Mouse (Mus musculus) hindbrain, embryonic 14.5 days (tissue): ENCODE results near the gene Dpy19l1. TPM values are rescaled to one million over a fixed set of nuclear protein-coding genes. Genes with fewer than 3 reads are reported as not detected.

Experiments used
- ATAC-seq: fragments of 200-750 bp; cut with Nextera tagmentation; 2 replicates; pipeline ENCODE4 v1.8.0; 2017; ENCODE audit warnings: moderate number of reproducible peaks, mild to moderate bottlenecking, moderate TSS enrichment, moderate library complexity; ENCODE audit not compliant: low FRiP score
- DNase-seq: peaks from one replicate; pipeline ENCODE4 v3.0.0-alpha.2; 2015; ENCODE audit warnings: low spot score
- H3K27ac ChIP-seq: fragments of 300-500 bp; sonication (generic); 2 replicates; pipeline ENCODE4 v1.5.1; 2014; ENCODE audit warnings: mild to moderate bottlenecking, moderate library complexity
- H3K27me3 ChIP-seq: fragments of 300-500 bp; sonication (generic); 2 replicates; pipeline ENCODE4 v1.6.1; 2014; ENCODE audit warnings: mild to moderate bottlenecking, low read length, mixed read lengths; ENCODE audit not compliant: control insufficient read depth, insufficient read depth
- H3K36me3 ChIP-seq: fragments of 300-500 bp; sonication (generic); replicated peaks from 2 replicates; pipeline ENCODE4 v1.6.1; 2014; ENCODE audit not compliant: control insufficient read depth, insufficient read depth
- H3K4me1 ChIP-seq: fragments of 300-500 bp; sonication (generic); replicated peaks from 2 replicates; pipeline ENCODE4 v1.6.1; 2014; ENCODE audit warnings: antibody characterized with exemption, low read length, mixed read lengths; ENCODE audit not compliant: control insufficient read depth, insufficient read depth
- H3K4me2 ChIP-seq: fragments of 300-500 bp; sonication (generic); replicated peaks from 2 replicates; pipeline ENCODE4 v1.6.1; 2014; ENCODE audit warnings: mild to moderate bottlenecking, moderate library complexity
- H3K4me3 ChIP-seq: fragments of 300-500 bp; sonication (generic); replicated peaks from 2 replicates; pipeline ENCODE4 v1.5.1; 2014; ENCODE audit warnings: mild to moderate bottlenecking, low read length
- H3K9ac ChIP-seq: fragments of 300-500 bp; sonication (generic); 2 replicates; pipeline ENCODE4 v1.6.1; 2014
- H3K9me3 ChIP-seq: fragments of 300-500 bp; sonication (generic); 2 replicates; pipeline ENCODE4 v1.6.1; 2016; ENCODE audit warnings: low read length; ENCODE audit not compliant: control insufficient read depth
- WGBS: fragments of 180-500 bp; shearing (Covaris S2); extraction: QIAGEN DNeasy Blood & Tissue Kit; methylation state at CpG from one replicate; pipeline ENCODE4 v1.1.7; 2014; 5-methylcytosine and 5-hydroxymethylcytosine counted together
- polyA plus RNA-seq: library from polyadenylated mRNA; unstranded; fragments of >200 nt; fragmentation: Nextera tagmentation; extraction: Ambion mirVana; gene quantifications from 2 replicates; pipeline ENCODE4 v1.2.1, GENCODE M21; 2014

Gene Dpy19l1
- polyA plus RNA-seq, 1 experiment from 2014 or later: 10.8 TPM

GRCm38 (mm10) chr9:24434901-24435300, 68.0 kb downstream of the Dpy19l1 start:
- 68% methylated on average over 2 of the region's 2 CpGs for WGBS
- Histone ChIP-seq H3K27ac (no peak overlapping the region), H3K4me2 (no peak overlapping the region), H3K27me3 (no peaks in the 10 kb centered on the region), H3K4me1 (no peaks in the 10 kb centered on the region), H3K36me3 (no peaks in the 10 kb centered on the region), H3K4me3 (no peak overlapping the region), H3K9ac (no peak overlapping the region), H3K9me3 (no peaks in the 10 kb centered on the region)
- DNase-seq: no peak
- no peak for ATAC-seq

- no peaks in the 10 kb centered on the region for H3K9me3 ChIP-seq
- no peak overlapping the region for H3K27ac ChIP-seq
- DNase-seq: no peak
- H3K4me3 ChIP-seq: no peak overlapping the region
- ATAC-seq: no peak
- H3K36me3 ChIP-seq: no peaks in the 10 kb centered on the region; the same call in 1 of the 2 replicates
- no peaks in the 10 kb centered on the region for H3K27me3 ChIP-seq
- no peaks in the 10 kb centered on the region for H3K4me1 ChIP-seq
- no peak overlapping the region for H3K9ac ChIP-seq
- H3K4me2 ChIP-seq: no peak overlapping the region
Observed at GRCm38 (mm10) chr9:24429721-24430120, 73.2 kb downstream of the Dpy19l1 start.

GRCm38 (mm10) chr9:24425679-24426078, 77.3 kb downstream of the Dpy19l1 start:
- H3K4me3 ChIP-seq: no peak overlapping the region
- no peaks in the 10 kb centered on the region; the same call in 1 of the 2 replicates for H3K36me3 ChIP-seq
- no peaks in the 10 kb centered on the region for H3K27me3 ChIP-seq
- ATAC-seq: no peak
- H3K4me1 ChIP-seq: no peaks in the 10 kb centered on the region
- WGBS: 91% methylated on average over 1 of the region's 1 CpGs
- no peak overlapping the region for H3K9ac ChIP-seq
- H3K27ac ChIP-seq: no peak overlapping the region
- DNase-seq: no peak
- no peaks in the 10 kb centered on the region for H3K9me3 ChIP-seq
- H3K4me2 ChIP-seq: no peak overlapping the region

GRCm38 (mm10) chr9:24423241-24423640, 79.7 kb downstream of the Dpy19l1 start:
- Histone ChIP-seq H3K9me3 (no peaks in the 10 kb centered on the region), H3K27me3 (no peaks in the 10 kb centered on the region), H3K4me1 (no peaks in the 10 kb centered on the region), H3K9ac (no peak overlapping the region), H3K4me2 (no peak overlapping the region), H3K27ac (no peak overlapping the region), H3K36me3 (peaks cover 4% of the 10 kb centered on the region; the same call in 1 of the 2 replicates), H3K4me3 (no peak overlapping the region)
- no peak for ATAC-seq
- WGBS: 96% methylated on average over 8 of the region's 8 CpGs
- DNase-seq: no peak

- no peak overlapping the region for H3K27ac ChIP-seq
- no peaks in the 10 kb centered on the region for H3K27me3 ChIP-seq
- no peak overlapping the region for H3K4me3 ChIP-seq
- peaks cover 4% of the 10 kb centered on the region; the same call in 1 of the 2 replicates for H3K36me3 ChIP-seq
- no peak overlapping the region for H3K4me2 ChIP-seq
- DNase-seq: no peak
- no peaks in the 10 kb centered on the region for H3K9me3 ChIP-seq
- 58% methylated on average over 1 of the region's 1 CpGs for WGBS
- no peaks in the 10 kb centered on the region for H3K4me1 ChIP-seq
- no peak overlapping the region for H3K9ac ChIP-seq
- ATAC-seq: no peak
Observed at GRCm38 (mm10) chr9:24421888-24422287, 81.1 kb downstream of the Dpy19l1 start.

GRCm38 (mm10) chr9:24421221-24421620, 81.7 kb downstream of the Dpy19l1 start:
- WGBS: 73% methylated on average over 3 of the region's 3 CpGs
- no peak for ATAC-seq

GRCm38 (mm10) chr9:24420144-24420543, 82.8 kb downstream of the Dpy19l1 start:
- H3K27ac ChIP-seq: no peak overlapping the region
- H3K9me3 ChIP-seq: no peaks in the 10 kb centered on the region
- no peak overlapping the region for H3K4me3 ChIP-seq
- 97% methylated on average over 4 of the region's 4 CpGs for WGBS
- H3K4me2 ChIP-seq: no peak overlapping the region
- no peak overlapping the region for H3K9ac ChIP-seq
- ATAC-seq (no peak), DNase-seq (no peak)
- no peaks in the 10 kb centered on the region for H3K4me1 ChIP-seq
- H3K27me3 ChIP-seq: no peaks in the 10 kb centered on the region
- peaks cover 4% of the 10 kb centered on the region; the same call in 1 of the 2 replicates for H3K36me3 ChIP-seq

More at GRCm38 (mm10) chr9:24421221-24421620, 81.7 kb downstream of the Dpy19l1 start:
- H3K27me3 ChIP-seq: no peaks in the 10 kb centered on the region
- no peak overlapping the region for H3K4me2 ChIP-seq
- no peak for DNase-seq
- H3K36me3 ChIP-seq: peaks cover 4% of the 10 kb centered on the region; the same call in 1 of the 2 replicates
- no peaks in the 10 kb centered on the region for H3K9me3 ChIP-seq
- H3K4me1 ChIP-seq: no peaks in the 10 kb centered on the region
- H3K9ac ChIP-seq: no peak overlapping the region
- H3K4me3 ChIP-seq: no peak overlapping the region
- no peak overlapping the region for H3K27ac ChIP-seq

- H3K9me3 ChIP-seq: no peaks in the 10 kb centered on the region
Observed at GRCm38 (mm10) chr9:24418281-24418680, 84.7 kb downstream of the Dpy19l1 start.

GRCm38 (mm10) chr9:24411483-24411882, 91.5 kb downstream of the Dpy19l1 start:
- Histone ChIP-seq H3K4me3 (no peak overlapping the region), H3K4me2 (no peak overlapping the region), H3K9me3 (peaks cover 9% of the 10 kb centered on the region; the same call in 1 of the 2 replicates), H3K4me1 (no peaks in the 10 kb centered on the region), H3K27me3 (no peaks in the 10 kb centered on the region), H3K27ac (no peak overlapping the region), H3K9ac (no peak overlapping the region), H3K36me3 (peaks cover 4% of the 10 kb centered on the region; the same call in 1 of the 2 replicates)
- no peak for ATAC-seq
- 94% methylated on average over 8 of the region's 8 CpGs for WGBS
- DNase-seq: no peak

More at GRCm38 (mm10) chr9:24418281-24418680, 84.7 kb downstream of the Dpy19l1 start:
- H3K9ac ChIP-seq: no peak overlapping the region
- WGBS: 94% methylated on average over 5 of the region's 5 CpGs
- no peak overlapping the region for H3K4me2 ChIP-seq
- ATAC-seq (no peak), DNase-seq (no peak)
- H3K36me3 ChIP-seq: peaks cover 4% of the 10 kb centered on the region; the same call in 1 of the 2 replicates
- H3K27me3 ChIP-seq: no peaks in the 10 kb centered on the region
- H3K4me1 ChIP-seq: no peaks in the 10 kb centered on the region
- no peak overlapping the region for H3K4me3 ChIP-seq
- no peak overlapping the region for H3K27ac ChIP-seq

GRCm38 (mm10) chr9:24410439-24410838, 92.5 kb downstream of the Dpy19l1 start:
- WGBS: 100% methylated on average over 1 of the region's 1 CpGs
- peaks cover 4% of the 10 kb centered on the region; the same call in 1 of the 2 replicates for H3K36me3 ChIP-seq
- no peaks in the 10 kb centered on the region for H3K4me1 ChIP-seq
- no peaks in the 10 kb centered on the region for H3K27me3 ChIP-seq
- no peak for ATAC-seq
- no peak overlapping the region for H3K4me3 ChIP-seq
- H3K9ac ChIP-seq: no peak overlapping the region
- H3K4me2 ChIP-seq: no peak overlapping the region
- DNase-seq: no peak
- H3K9me3 ChIP-seq: peaks cover 9% of the 10 kb centered on the region; the same call in 1 of the 2 replicates
- no peak overlapping the region for H3K27ac ChIP-seq
